Mouse (Mus musculus) testis, postnatal 14 days (tissue): ENCODE measurements around the gene Zfp12.
A peak's percentile ranks its signal among the peaks of the same experiment; 100 is the strongest.

ENCODE experiments used
- DNase-seq: peaks from one replicate; pipeline ENCODE4 v3.0.0; 2021; ENCODE audit warnings: low spot score

The Zfp12 gene

GRCm38 (mm10) chr5:143266794-143267193 is 31.8 kb downstream of the Zfp12 start:
- no peak for DNase-seq

GRCm38 (mm10) chr5:143268985-143269362 is 34.0 kb downstream of the Zfp12 start:
- DNase-seq, result no peak

DNA sequence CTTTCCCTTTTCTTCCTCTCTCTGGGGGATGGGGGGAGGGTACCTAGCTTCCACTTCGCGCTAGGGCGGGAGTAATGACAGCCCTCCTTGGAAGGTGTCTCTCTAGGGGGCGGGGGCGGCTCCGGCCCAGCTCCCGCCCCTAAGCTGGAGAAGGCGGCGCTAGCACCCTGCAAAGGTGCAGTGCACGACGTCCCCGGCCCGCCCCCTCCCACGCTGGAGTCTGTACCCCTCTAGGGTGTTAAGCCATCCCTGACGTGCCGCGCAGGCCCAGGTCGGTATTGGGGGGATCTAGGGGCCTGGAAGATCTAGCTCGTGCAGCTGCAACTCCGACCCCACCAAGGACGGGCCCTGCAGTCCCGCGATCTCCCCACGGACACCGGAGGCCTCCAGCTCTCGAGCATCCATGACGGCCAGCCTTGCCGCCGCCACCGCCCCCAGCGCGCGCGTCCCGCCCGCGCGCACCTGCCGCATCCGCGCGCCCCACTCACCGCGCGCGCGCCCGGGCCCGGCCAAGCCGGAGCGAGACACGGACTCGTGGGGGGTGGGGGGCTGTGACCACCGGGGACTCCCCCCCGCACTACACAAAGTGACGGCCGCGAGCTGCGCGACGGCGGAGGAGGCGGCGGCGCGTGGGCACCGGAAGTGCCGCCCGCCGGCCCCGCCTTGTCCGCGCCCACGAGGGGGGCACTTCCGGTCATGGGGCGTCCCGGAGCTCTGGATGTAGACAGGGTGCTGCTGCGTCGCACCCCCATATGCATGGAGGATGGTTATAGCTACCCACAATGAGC is 34.6 kb downstream of the Zfp12 start, which contains the start of gene Zfp316:
Gene Zfp316 (minus strand): TSS at position 660 of the 788 bp plus-strand sequence.
- DNase-seq, result peak; percentile 64

- DNase-seq, result no peak
Observed at GRCm38 (mm10) chr5:143270151-143270519, 35.2 kb downstream of the Zfp12 start.

- no peak for DNase-seq
Observed at GRCm38 (mm10) chr5:143271642-143272041, 36.7 kb downstream of the Zfp12 start.

GRCm38 (mm10) chr5:143272108-143272507 is 37.1 kb downstream of the Zfp12 start:
- no peak for DNase-seq

- DNase-seq, result no peak
Observed at GRCm38 (mm10) chr5:143272540-143273330, 37.8 kb downstream of the Zfp12 start.

DNA sequence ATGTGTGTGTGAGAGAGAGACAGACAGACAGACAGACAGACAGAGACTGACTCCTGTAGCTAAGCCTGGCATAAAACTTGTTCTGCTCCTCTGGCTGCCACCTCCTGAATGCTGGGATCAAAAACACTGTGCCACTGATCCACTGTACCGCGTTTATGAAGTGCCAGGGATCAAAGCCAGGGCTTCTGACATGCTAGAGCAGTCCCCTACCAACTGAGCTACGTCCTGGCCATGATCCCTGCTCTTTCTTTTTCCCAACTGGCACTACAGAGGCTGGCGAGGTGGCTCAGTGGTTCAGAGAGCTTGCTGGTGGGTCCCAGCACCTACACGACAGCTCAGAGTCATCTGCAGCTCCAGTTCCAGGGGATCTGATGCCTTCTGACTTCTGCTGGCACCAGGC is 40.8 kb downstream of the Zfp12 start:
- no peak for DNase-seq

- no peak for DNase-seq
Observed at GRCm38 (mm10) chr5:143279247-143279646, 44.3 kb downstream of the Zfp12 start.

GRCm38 (mm10) chr5:143284762-143285161 is 49.8 kb downstream of the Zfp12 start:
- no peak for DNase-seq

- no peak for DNase-seq
Observed at GRCm38 (mm10) chr5:143287774-143288328, 52.9 kb downstream of the Zfp12 start.

DNA sequence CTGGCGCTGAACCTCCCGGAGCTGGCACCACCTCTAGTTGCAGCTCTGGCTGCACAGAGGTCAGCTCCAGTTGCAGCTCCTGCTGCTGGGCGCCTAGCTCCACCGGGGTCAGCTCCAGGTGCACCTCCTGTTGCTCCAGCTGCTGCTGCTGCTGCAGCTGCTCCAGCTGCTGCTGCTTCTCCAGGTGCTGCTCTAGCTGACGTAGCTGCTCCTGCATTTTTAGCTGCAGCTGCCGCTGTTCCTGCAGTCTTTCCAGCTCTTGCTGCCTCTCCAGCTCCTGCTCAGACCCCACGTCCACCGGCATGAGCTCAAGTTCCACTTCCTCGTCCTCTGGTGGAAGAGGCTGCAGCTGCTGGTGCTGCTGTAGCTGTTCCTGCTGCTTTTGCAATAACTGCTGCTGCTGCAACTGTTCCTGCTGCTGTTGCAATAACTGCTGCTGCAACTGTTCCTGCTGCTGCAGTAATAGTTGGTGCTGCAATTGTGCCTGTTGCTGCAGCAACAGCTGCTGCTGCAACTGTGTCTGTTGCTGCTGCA is 53.5 kb downstream of the Zfp12 start:
- DNase-seq, result no peak

DNA sequence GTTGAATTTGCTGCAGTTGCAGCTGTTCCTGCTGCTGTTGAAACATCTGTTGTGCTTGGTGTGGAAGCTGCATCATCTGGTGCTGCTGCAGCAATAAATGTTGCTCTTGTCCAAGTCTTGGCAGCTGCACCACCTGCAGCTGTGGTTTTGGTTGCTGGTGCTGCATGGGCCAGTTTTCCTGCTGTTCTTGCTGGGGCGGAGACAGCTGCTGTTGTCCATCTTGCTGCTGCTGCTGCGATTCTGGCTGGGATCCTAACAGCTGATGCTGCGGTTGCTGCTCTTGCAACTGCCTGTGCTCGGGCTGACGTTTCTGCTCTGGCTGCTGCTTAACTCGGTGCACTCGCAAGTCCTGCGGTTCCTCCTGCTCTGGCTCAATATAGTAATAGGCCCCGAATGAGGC is 54.3 kb downstream of the Zfp12 start:
- no peak for DNase-seq

- no peak for DNase-seq
Observed at GRCm38 (mm10) chr5:143292879-143293278, 57.9 kb downstream of the Zfp12 start.

DNA sequence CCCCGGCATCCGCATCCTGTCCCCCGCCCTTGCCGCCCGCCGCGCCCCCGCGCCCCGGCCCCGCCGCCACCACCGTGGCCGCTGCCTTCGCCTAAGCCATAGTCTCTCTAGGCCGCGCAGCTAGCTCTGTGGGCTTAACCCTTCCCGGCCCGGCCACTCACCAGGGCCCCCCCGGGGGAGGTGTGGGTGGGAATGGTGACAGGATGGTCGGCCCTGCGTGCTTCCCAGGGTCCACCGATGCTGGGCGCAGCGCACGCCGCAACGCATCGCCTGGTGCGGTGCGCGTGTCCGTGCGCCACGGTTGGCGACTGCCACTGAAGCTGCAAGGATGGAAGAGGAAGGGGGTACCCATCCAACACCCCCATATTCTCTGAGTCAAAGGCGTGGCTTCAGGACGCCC is 58.4 kb downstream of the Zfp12 start, which contains the start of gene Zfp853:
Gene Zfp853 (minus strand): TSS at position 220 of the 400 bp plus-strand sequence.
- DNase-seq, result no peak

DNA sequence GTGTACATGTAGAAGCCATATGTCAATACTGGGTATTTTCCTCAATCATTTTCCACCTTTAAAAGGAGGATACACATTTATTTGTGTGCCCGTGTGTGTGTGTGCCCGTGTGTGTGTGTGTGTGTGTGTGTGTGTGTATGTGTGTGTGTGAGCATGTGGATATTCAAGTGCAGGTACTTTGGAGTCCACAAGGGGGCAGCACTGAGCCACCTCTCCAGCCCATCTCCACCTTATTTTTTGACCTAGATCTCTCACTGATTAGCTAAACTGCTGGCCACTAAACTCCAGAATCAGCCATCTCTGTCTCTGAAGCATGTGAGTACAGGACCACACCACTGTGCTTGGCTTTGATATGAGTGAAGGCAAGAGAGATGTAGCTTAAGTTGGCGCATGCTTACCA is 59.9 kb downstream of the Zfp12 start:
- DNase-seq, result no peak

DNA sequence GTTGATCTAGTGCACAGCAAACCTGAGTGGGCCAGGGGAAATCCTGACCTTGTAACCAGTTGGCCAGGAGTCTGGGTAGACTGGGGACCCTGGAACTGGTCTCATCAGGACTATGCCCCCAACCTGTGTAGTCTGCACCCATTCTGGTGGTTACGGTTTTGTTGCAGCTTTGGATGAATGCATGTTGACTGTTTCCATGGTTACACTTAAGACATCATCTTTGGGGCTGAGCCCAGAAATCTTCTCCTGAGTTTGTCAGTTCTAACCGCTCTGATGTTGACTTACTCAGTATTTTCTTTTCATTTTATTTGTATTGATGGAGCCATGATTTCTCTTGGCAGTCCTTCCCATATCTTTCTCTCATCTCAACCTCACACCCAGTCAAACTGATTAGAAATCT is 60.4 kb downstream of the Zfp12 start:
- DNase-seq, result no peak

GRCm38 (mm10) chr5:143297986-143298385 is 63.0 kb downstream of the Zfp12 start:
- DNase-seq, result no peak

DNA sequence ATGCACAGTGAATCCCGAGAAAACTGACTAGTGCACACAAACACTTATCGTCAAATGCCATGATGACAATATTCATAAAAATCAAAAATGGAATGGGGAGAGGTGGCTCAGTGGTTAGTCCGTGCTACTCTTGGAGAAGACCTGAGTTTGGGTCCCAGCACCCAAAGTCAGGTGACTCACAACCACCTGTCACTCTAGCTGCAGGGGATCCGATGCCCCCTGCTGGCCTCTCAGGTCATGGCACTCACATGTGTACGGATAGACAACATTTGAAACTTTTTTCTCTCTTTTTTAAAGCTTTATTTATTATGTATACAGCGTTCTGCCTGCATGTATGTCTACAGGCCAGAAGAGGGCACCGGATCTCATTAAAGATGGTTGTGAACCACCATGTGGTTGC is 63.4 kb downstream of the Zfp12 start:
- no peak for DNase-seq
